Mouse (Mus musculus): ENCODE results near the gene Erc1.

- no peak for TF ChIP-seq CTCF (IDR thresholded peaks at IDR 0.05; ENCODE audit: extremely low read depth, insufficient read length, insufficient replicate concordance, low read depth, low read length)
- TF ChIP-seq POLR2A (IDR thresholded peaks at IDR 0.05; ENCODE audit: low read depth, low read length): no peak
These were observed 205.2 kb downstream of the Erc1 start for GRCm38 (mm10) chr6:119642718-119643117.

Data from small intestine, adult 2 months (tissue).